Mouse (Mus musculus) G1E (cell line): ENCODE data around the gene Sqstm1.

Experiments
- CTCF ChIP-seq: IDR thresholded peaks from 2 replicates; pipeline ENCODE4 v1.5.1; 2012; ENCODE audit warnings: low read depth, low read length, inconsistent platforms, mixed read lengths
- GATA1 ChIP-seq: IDR thresholded peaks from 2 replicates; pipeline ENCODE4 v1.6.1; 2012; ENCODE audit warnings: borderline replicate concordance, low read length, inconsistent platforms, mixed read lengths
- GATA2 ChIP-seq: IDR thresholded peaks from 2 replicates; pipeline ENCODE4 v1.6.1; 2012; ENCODE audit warnings: low read depth, low read length, inconsistent platforms, borderline replicate concordance
- POLR2AphosphoS5 ChIP-seq: IDR thresholded peaks from 2 replicates; pipeline ENCODE4 v1.6.1; 2012; ENCODE audit warnings: low read depth, low read length, inconsistent platforms; ENCODE audit not compliant: insufficient replicate concordance
- TAL1 ChIP-seq: conservative IDR thresholded peaks from 2 replicates; pipeline ENCODE4 v1.6.1; 2012; ENCODE audit warnings: low read depth, low read length, inconsistent platforms, mixed read lengths

GRCm38 (mm10) chr11:50200613-50201012 is 10.0 kb downstream of the Sqstm1 start:
- TF ChIP-seq CTCF, result no peak
- no peak for TF ChIP-seq GATA1
- TF ChIP-seq GATA2, result no peak
- no peak for TF ChIP-seq POLR2AphosphoS5
- no peak for TF ChIP-seq TAL1
